Mouse (Mus musculus) hindbrain, embryonic 15.5 days (tissue): Measurements from ENCODE around the gene Scel. TPM values are rescaled to one million over a fixed set of nuclear protein-coding genes. Genes with fewer than 3 reads are reported as not detected.

Experiments
- microRNA-seq: library from miRNA; unstranded; fragments of <30 nt; microRNA quantifications from one replicate; pipeline ENCODE4, GENCODE M21; 2016
- polyA plus RNA-seq: library from polyadenylated mRNA; unstranded; fragments of >200 nt; fragmentation: Nextera tagmentation; extraction: Ambion mirVana; gene quantifications from 2 replicates; pipeline ENCODE4 v1.2.1, GENCODE M21; 2015

Scel gene
- polyA plus RNA-seq, 1 experiment from 2014 or later, result 0.13 TPM

Small RNA genes lying within 50 kb of the gene (microRNA-seq; reads per million reads assigned to microRNA genes)
- gene Gm22877, result not detected

Other genes starting within 250 kb of the Scel start
- gene Mycbp2, start 166.5 kb upstream of the Scel start, polyA plus RNA-seq, result 57.0 and 57.1 TPM in 2 replicates
- 18.4 and 21.1 TPM in 2 replicates for gene Slain1, start 136.9 kb downstream of the Scel start, polyA plus RNA-seq